Mouse (Mus musculus) ES-E14 (cell line): ENCODE data around the gene H3f3a. TPM values are rescaled to one million over a fixed set of nuclear protein-coding genes. Genes with fewer than 3 reads are reported as not detected.

Source experiments
- DNase-seq: peaks from one replicate; pipeline ENCODE4 v3.0.0-alpha.2; 2013; ENCODE audit warnings: low read depth, low spot score
- H3K27ac ChIP-seq: 2 replicates; pipeline ENCODE4 v1.5.1; 2012; ENCODE audit warnings: low read depth, mild to moderate bottlenecking, low read length, moderate library complexity, mixed read lengths; ENCODE audit not compliant: poor library complexity, insufficient read depth, severe bottlenecking
- H3K36me3 ChIP-seq: 2 replicates; pipeline ENCODE4 v1.6.1; 2012; ENCODE audit warnings: mild to moderate bottlenecking, low read length, moderate library complexity, mixed read lengths; ENCODE audit not compliant: control insufficient read depth, poor library complexity, insufficient read depth, severe bottlenecking
- H3K4me1 ChIP-seq, 2 experiments: fragments of 150-350 bp in 1 of 2; sonication (generic) in 1 of 2; 2 replicates each; pipeline ENCODE4 v1.6.1; 2012; ENCODE audit warnings: low read length in 2 of 2, mild to moderate bottlenecking in 1 of 2, mixed read lengths in 1 of 2; ENCODE audit not compliant: control insufficient read depth in 2 of 2, insufficient read depth in 2 of 2, poor library complexity in 1 of 2
- H3K4me3 ChIP-seq, 2 experiments: fragments of 150-350 bp in 1 of 2; sonication (generic) in 1 of 2; 2 replicates each; pipeline ENCODE4 v1.5.1; 2012; ENCODE audit warnings: low read length in 2 of 2, low read depth in 1 of 2, mild to moderate bottlenecking in 1 of 2, mixed read lengths in 1 of 2; ENCODE audit not compliant: insufficient read depth in 1 of 2, poor library complexity in 1 of 2, severe bottlenecking in 1 of 2
- H3K9ac ChIP-seq: 2 replicates; pipeline ENCODE4 v1.6.1; 2012; ENCODE audit warnings: low read depth, mild to moderate bottlenecking, low read length, mixed read lengths; ENCODE audit not compliant: poor library complexity, insufficient read depth, severe bottlenecking
- H3K9me3 ChIP-seq: fragments of 150-350 bp; sonication (generic); 2 replicates; pipeline ENCODE4 v1.6.1; 2012; ENCODE audit warnings: low read depth, mild to moderate bottlenecking, low read length; ENCODE audit not compliant: control insufficient read depth, insufficient read depth
- CHD2 ChIP-seq: IDR thresholded peaks from 2 replicates; pipeline ENCODE4 v1.6.1; 2014; ENCODE audit warnings: mild to moderate bottlenecking, low read depth, low read length, inconsistent platforms
- HCFC1 ChIP-seq: IDR thresholded peaks from 2 replicates; pipeline ENCODE4 v1.6.1; 2012; ENCODE audit warnings: low read length, inconsistent platforms, borderline replicate concordance; ENCODE audit not compliant: insufficient read depth
- MAFK ChIP-seq: IDR thresholded peaks from 2 replicates; pipeline ENCODE4 v1.6.1; 2014; ENCODE audit warnings: mild to moderate bottlenecking, low read depth, low read length, inconsistent platforms; ENCODE audit not compliant: insufficient read depth
- ZC3H11A ChIP-seq: IDR thresholded peaks from 2 replicates; pipeline ENCODE4 v1.6.1; 2012; ENCODE audit warnings: low read depth, mild to moderate bottlenecking, inconsistent platforms, low read length, borderline replicate concordance
- ZNF384 ChIP-seq: IDR thresholded peaks from 2 replicates; pipeline ENCODE4 v1.6.1; 2012; ENCODE audit warnings: low read depth, low read length, inconsistent platforms
- in situ Hi-C, 2 experiments: fragments of 600-800 bp; cut with MboI; formaldehyde crosslinking; loops; one replicate each; pipeline ENCODE4 v1.15.1; 2025; ENCODE audit warnings: low sequenced_read_pairs in 2 of 2, inconsistent platforms in 1 of 2; ENCODE audit not compliant: unreplicated experiment in 2 of 2
- total RNA-seq: library from RNA; depleted of rRNA; stranded (reverse); fragments of 300-350 nt; gene quantifications from 2 replicates; pipeline ENCODE4 v1.2.3, GENCODE M21; 2012

Gene H3f3a
- total RNA-seq, 1 experiment, result 657 TPM

DNA sequence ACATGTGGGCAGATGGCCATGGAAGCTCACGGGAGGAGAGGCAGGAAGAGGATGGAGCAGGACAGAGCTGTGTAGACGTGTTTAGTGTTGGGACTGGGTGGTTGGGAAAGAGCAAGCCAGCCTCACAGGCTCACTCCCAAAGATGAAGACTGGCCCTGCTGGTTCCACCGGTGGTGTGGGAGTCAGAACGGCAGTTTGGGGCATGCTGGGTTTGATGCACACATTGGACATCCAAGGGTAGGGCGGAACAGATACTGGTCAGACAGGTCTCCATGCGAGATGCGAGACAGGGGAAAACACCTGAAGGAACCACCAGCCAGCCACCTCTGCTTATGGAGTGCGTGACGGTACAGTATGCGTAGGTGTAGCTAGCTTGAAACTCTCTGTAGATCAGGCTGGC, 34.8 kb downstream of the H3f3a start:
- H3K36me3 ChIP-seq, result no peaks in the 10 kb centered on the region
- TF ChIP-seq HCFC1 (no peak), ZC3H11A (no peak), ZNF384 (no peak), MAFK (no peak), CHD2 (no peak)
- no peak for DNase-seq
- H3K4me3 ChIP-seq, result no peak overlapping the region; a peak in 1 of 4 replicates
- no peak overlapping the region for H3K9ac ChIP-seq
- in situ Hi-C loops, result no loop called here
- no peak overlapping the region for H3K27ac ChIP-seq
- no peaks in the 10 kb centered on the region for H3K9me3 ChIP-seq
- H3K4me1 ChIP-seq, result peaks cover 0 to 5% of the 10 kb centered on the region in 2 experiments; a peak in 2 of 4 replicates

DNA sequence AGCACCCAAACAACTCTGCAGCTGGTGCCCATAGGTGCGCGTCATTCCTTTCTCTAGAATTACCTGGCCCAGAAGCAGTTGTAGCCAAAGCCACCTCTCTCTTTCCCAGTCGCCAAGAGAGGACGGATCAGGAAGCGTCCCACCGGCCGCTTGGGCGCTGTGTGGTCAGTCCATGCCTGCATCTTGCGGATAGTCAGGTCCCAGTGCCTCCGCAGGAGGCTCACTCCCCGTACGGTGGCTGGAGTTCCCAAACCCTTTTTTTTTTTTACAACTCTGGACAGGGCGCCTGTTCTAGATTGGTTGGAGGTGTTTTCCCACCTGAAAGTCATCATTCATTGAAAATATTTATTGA, 35.4 kb downstream of the H3f3a start:
- Histone ChIP-seq H3K4me1 (peaks cover 0 to 5% of the 10 kb centered on the region in 2 experiments; a peak in 2 of 4 replicates), H3K9me3 (no peaks in the 10 kb centered on the region), H3K27ac (no peak overlapping the region), H3K9ac (peak overlapping the region; percentile 76), H3K36me3 (no peaks in the 10 kb centered on the region), H3K4me3 (peak overlapping the region; percentile 71 to 76)
- TF ChIP-seq ZC3H11A (no peak), CHD2 (no peak), ZNF384 (0 out of 2 replicates have a peak, but pooled peaks have one; percentile 13)
- DNase-seq, result no peak
- in situ Hi-C loops, result no loop called here

- H3K27ac ChIP-seq, result 0 out of 2 replicates have a peak overlapping the region, but pooled peaks have one; percentile 26
- in situ Hi-C loops, result no loop called here
- peak overlapping the region; percentile 76 for H3K9ac ChIP-seq
- no peaks in the 10 kb centered on the region for H3K9me3 ChIP-seq
- peak; percentile 61; the same call in 1 of the 2 replicates for TF ChIP-seq HCFC1
- no peak for TF ChIP-seq CHD2
- H3K4me3 ChIP-seq, result peak overlapping the region; percentile 71 to 76
- H3K4me1 ChIP-seq, result peaks cover 0 to 5% of the 10 kb centered on the region in 2 experiments; a peak in 2 of 4 replicates
- peak; percentile 79 for DNase-seq
- no peaks in the 10 kb centered on the region for H3K36me3 ChIP-seq
Measured at GRCm38 (mm10) chr1:180777660-180778402, 35.9 kb downstream of the H3f3a start.

DNA sequence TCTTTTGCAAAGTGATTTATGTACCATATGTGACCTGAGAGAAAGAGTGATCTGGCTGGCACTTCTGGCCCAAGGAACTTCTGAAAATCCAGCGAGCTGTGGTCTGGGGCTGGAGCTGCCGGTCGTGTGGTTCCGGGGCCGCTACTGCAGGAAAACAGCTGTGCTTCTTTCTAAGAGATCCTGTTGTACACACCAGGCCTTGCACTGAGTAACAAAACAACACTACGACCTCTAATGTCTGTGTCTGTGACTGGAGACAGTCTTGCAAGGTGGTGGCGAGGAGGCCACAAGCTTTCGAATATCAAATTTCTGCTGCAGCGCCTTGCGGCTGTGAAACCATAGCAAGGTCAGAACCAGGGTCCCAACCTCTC, 36.5 kb downstream of the H3f3a start:
- in situ Hi-C loops, result no loop called here

More for the DNA sequence above, 36.5 kb downstream of the H3f3a start:
- no peak overlapping the region for H3K27ac ChIP-seq
- TF ChIP-seq CHD2, result no peak
- no peak for TF ChIP-seq ZNF384
- TF ChIP-seq ZC3H11A, result no peak
- TF ChIP-seq MAFK, result no peak
- TF ChIP-seq HCFC1, result no peak
- no peaks in the 10 kb centered on the region for H3K9me3 ChIP-seq
- H3K4me3 ChIP-seq, result peak overlapping the region; percentile 71 to 76
- H3K36me3 ChIP-seq, result no peaks in the 10 kb centered on the region
- H3K4me1 ChIP-seq, result peaks cover 0 to 5% of the 10 kb centered on the region in 2 experiments; a peak in 2 of 4 replicates
- DNase-seq, result no peak
- peak overlapping the region; percentile 76 for H3K9ac ChIP-seq
